Mouse (Mus musculus) forebrain, embryonic 15.5 days (tissue): Measurements from ENCODE around the gene Ythdf1. TPM values are rescaled to one million over a fixed set of nuclear protein-coding genes. Genes with fewer than 3 reads are reported as not detected.

Experiments
- ATAC-seq: fragments of 200-750 bp; cut with Nextera tagmentation; replicated peaks from 2 replicates; pipeline ENCODE4 v1.8.0; 2017; ENCODE audit warnings: mild to moderate bottlenecking, moderate TSS enrichment, moderate library complexity
- H3K27ac ChIP-seq: fragments of 300-500 bp; sonication (generic); replicated peaks from 2 replicates; pipeline ENCODE4 v1.5.1; 2015; ENCODE audit warnings: mild to moderate bottlenecking, inconsistent platforms
- H3K27me3 ChIP-seq: fragments of 300-500 bp; sonication (generic); 2 replicates; pipeline ENCODE4 v1.6.1; 2015; ENCODE audit warnings: inconsistent platforms
- H3K36me3 ChIP-seq: fragments of 300-500 bp; sonication (generic); 2 replicates; pipeline ENCODE4 v1.6.1; 2015; ENCODE audit warnings: mild to moderate bottlenecking, inconsistent platforms
- H3K4me1 ChIP-seq: fragments of 300-500 bp; sonication (generic); 2 replicates; pipeline ENCODE4 v1.6.1; 2015; ENCODE audit warnings: inconsistent platforms
- H3K4me2 ChIP-seq: fragments of 300-500 bp; sonication (generic); replicated peaks from 2 replicates; pipeline ENCODE4 v1.6.1; 2015; ENCODE audit warnings: mild to moderate bottlenecking, inconsistent platforms
- H3K4me3 ChIP-seq: fragments of 300-500 bp; sonication (generic); 2 replicates; pipeline ENCODE4 v1.5.1; 2015; ENCODE audit warnings: mild to moderate bottlenecking, inconsistent platforms
- H3K9ac ChIP-seq: fragments of 300-500 bp; sonication (generic); replicated peaks from 2 replicates; pipeline ENCODE4 v1.6.1; 2015; ENCODE audit warnings: mild to moderate bottlenecking, inconsistent platforms
- H3K9me3 ChIP-seq: fragments of 300-500 bp; sonication (generic); 2 replicates; pipeline ENCODE4 v1.6.1; 2016; ENCODE audit warnings: inconsistent platforms
- WGBS: fragments of 180-500 bp; shearing (Covaris S2); methylation state at CpG from one replicate; pipeline ENCODE4 v1.1.7; 2015; ENCODE audit warnings: mixed read lengths; 5-methylcytosine and 5-hydroxymethylcytosine counted together
- polyA plus RNA-seq: library from polyadenylated mRNA; unstranded; fragments of >200 nt; fragmentation: Nextera tagmentation; extraction: Ambion mirVana; gene quantifications from 2 replicates; pipeline ENCODE4 v1.2.1, GENCODE M21; 2015

The Ythdf1 gene
- polyA plus RNA-seq, 1 experiment from 2014 or later = 52.8 TPM

DNA sequence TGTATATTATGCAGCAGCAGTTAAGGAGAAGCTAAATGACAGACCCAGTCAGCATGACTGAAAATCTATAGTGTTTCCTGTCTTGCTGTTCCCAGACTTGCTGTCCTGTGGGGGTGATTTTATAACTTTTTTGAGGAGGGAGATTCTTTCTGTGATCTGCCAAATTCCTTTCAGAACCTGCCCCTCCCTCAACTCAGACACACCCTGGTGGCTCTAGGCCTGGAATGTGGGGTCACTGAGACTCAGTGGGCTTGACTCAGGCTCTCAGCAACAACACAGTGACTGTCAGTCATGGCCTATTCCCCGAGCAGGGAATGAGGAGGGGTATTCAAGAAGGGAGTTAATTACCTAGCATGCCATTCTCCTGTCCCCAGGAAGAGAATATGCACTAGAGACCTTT lies 29.2 kb upstream of the Ythdf1 start:
- Histone ChIP-seq H3K27ac (no peak overlapping the region), H3K4me2 (no peak overlapping the region), H3K9ac (no peak overlapping the region), H3K36me3 (no peaks in the 10 kb centered on the region), H3K27me3 (no peaks in the 10 kb centered on the region), H3K9me3 (no peaks in the 10 kb centered on the region), H3K4me1 (peaks cover 30% of the 10 kb centered on the region), H3K4me3 (no peak overlapping the region)
- no peak for ATAC-seq
- 24% methylated on average over 1 of the region's 1 CpGs for WGBS

DNA sequence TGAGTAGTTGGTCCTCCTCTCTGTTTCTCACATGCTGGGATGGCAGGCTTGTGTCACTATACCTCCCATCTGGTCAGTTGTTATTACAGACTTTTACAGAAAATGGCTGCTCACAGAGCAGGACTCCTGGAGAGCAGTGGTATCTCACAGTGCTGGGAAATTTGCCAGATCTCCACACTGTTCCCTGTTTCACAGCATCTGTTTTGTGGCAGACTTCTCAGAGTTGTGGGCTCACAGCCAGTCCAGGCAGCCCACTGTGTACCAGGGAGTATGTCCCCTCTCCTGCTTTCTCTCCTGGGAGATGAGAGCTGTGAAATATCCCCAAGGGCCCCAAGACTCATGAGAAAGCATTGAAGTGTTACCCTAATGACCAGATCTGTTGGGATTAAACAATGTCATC lies 21.1 kb upstream of the Ythdf1 start:
- H3K36me3 ChIP-seq = 0 out of 2 replicates have a peak, but pooled peaks cover 5% of the 10 kb centered on the region
- H3K27me3 ChIP-seq = no peaks in the 10 kb centered on the region
- no peak overlapping the region for H3K9ac ChIP-seq
- no peaks in the 10 kb centered on the region for H3K9me3 ChIP-seq
- peak overlapping the region; percentile 12; the same call in 1 of the 2 replicates for H3K27ac ChIP-seq
- peak; percentile 46; the same call in 1 of the 2 replicates for ATAC-seq
- no peak overlapping the region for H3K4me2 ChIP-seq
- H3K4me3 ChIP-seq = no peak overlapping the region
- H3K4me1 ChIP-seq = no peaks in the 10 kb centered on the region

DNA sequence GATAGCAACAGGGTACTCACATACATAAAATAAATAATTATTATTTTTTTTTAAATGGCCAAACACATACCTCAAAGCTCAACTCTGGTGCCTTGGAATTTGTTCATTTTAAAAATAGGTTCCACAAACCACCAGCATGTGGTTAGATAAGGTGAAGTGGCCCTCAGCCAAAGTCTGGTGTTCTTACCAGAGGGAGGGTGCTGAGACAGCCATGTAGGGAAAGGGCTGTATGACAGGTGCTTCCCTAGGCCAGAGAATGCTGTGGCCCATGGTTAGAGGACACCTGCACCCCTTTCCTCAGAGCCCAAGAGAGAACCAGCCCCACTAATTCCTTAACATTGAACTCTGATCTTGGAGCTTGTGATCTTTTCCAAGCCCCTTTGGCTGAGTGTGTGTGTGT lies 19.4 kb upstream of the Ythdf1 start:
- H3K9ac ChIP-seq = no peak overlapping the region

DNA sequence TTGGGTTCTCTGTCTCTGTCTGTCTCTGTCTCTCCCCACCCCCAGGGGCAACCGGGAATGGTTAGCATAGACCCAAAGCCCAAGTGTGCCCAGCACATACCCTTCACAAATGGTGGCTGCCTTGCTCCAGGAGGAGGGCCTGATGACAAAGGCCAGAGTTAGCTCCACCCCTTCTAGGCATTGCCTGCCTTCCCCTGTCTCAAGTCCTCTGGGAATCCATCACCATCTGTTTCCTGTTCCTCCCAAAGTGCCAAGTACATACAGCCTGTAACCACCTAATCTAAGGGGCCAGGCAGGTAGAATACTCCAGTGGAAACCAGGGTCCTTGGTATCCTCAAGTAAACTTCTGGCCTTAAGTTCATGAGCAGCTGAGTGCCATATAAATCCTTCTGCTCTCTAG lies 11.7 kb upstream of the Ythdf1 start:
- Histone ChIP-seq H3K27me3 (no peaks in the 10 kb centered on the region), H3K4me2 (no peak overlapping the region), H3K9me3 (no peaks in the 10 kb centered on the region), H3K36me3 (no peaks in the 10 kb centered on the region), H3K4me3 (no peak overlapping the region), H3K4me1 (no peaks in the 10 kb centered on the region), H3K9ac (no peak overlapping the region), H3K27ac (no peak overlapping the region)
- ATAC-seq = no peak
- WGBS = 73% methylated on average over 1 of the region's 1 CpGs

More for the DNA sequence above, 19.4 kb upstream of the Ythdf1 start:
- Histone ChIP-seq H3K9me3 (no peaks in the 10 kb centered on the region), H3K4me3 (no peak overlapping the region), H3K27me3 (no peaks in the 10 kb centered on the region), H3K36me3 (0 out of 2 replicates have a peak, but pooled peaks cover 5% of the 10 kb centered on the region), H3K4me1 (no peaks in the 10 kb centered on the region), H3K4me2 (no peak overlapping the region), H3K27ac (no peak overlapping the region)
- no peak for ATAC-seq

DNA sequence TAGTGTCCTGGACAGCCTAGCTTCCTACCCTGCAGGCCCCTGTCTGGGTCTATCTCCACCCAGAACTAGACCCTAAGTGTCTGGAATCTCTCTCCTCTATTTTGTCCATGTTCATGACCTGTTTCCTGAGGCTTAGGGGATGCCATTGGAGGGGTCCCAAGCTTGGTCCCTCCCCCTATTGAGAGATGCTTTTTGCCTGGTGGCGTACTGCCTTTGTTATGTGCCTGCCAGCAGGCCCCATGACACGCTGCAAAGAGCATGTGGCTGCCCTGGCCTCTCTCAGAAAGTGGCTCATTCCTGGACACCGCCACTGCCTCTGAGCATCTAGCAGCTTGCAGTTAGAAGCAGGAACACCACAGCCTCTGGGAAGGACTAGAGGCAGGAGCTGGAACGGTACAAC lies 8.0 kb upstream of the Ythdf1 start, which contains the start of gene Birc7:
TSS of gene Birc7 (plus strand) at position 301 of the 400 bp plus-strand sequence.
- H3K9me3 ChIP-seq = no peaks in the 10 kb centered on the region
- no peaks in the 10 kb centered on the region for H3K27me3 ChIP-seq
- no peak within 1 kb of the TSS for H3K9ac ChIP-seq
- WGBS = 43% methylated on average over 4 of the region's 4 CpGs
- no peak for ATAC-seq
- H3K27ac ChIP-seq = no peak within 1 kb of the TSS
- no peaks in the 10 kb centered on the region for H3K36me3 ChIP-seq
- no peak within 1 kb of the TSS for H3K4me2 ChIP-seq
- no peaks in the 10 kb centered on the region for H3K4me1 ChIP-seq
- H3K4me3 ChIP-seq = no peak within 1 kb of the TSS

GRCm38 (mm10) chr2:180925176-180925575 lies 4.4 kb upstream of the Ythdf1 start:
- 3% methylated on average over 4 of the region's 4 CpGs for WGBS
- Histone ChIP-seq H3K9me3 (no peaks in the 10 kb centered on the region), H3K9ac (no peak overlapping the region), H3K4me2 (no peak overlapping the region), H3K36me3 (no peaks in the 10 kb centered on the region), H3K4me3 (no peak overlapping the region), H3K4me1 (peaks cover 6% of the 10 kb centered on the region), H3K27me3 (no peaks in the 10 kb centered on the region), H3K27ac (no peak overlapping the region)
- no peak for ATAC-seq

DNA sequence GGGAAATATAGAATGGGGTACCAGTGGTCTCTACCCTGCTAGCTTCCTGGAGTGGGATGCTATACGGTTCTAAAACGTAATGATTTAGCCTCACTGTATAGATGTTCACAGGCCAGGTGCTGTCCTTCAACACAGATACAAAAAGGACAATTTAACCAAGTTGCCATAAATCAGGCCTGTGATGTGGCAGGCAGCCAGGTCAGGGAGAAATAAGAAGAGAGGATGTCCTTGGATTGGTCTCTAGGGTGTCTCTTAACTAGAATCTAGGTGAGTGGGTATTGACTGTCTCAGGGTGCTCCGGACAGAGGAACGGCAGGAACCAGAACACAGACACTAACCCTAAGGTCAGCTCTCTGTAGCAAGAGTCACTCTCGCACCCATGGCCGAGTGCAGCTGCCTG lies 2.0 kb upstream of the Ythdf1 start:
- Histone ChIP-seq H3K4me3 (no peak overlapping the region), H3K4me2 (no peak overlapping the region), H3K36me3 (peaks cover 11% of the 10 kb centered on the region), H3K27me3 (no peaks in the 10 kb centered on the region), H3K9ac (no peak overlapping the region), H3K27ac (no peak overlapping the region), H3K9me3 (no peaks in the 10 kb centered on the region), H3K4me1 (peaks cover 26% of the 10 kb centered on the region)
- 92% methylated on average over 6 of the region's 6 CpGs for WGBS
- ATAC-seq = no peak

DNA sequence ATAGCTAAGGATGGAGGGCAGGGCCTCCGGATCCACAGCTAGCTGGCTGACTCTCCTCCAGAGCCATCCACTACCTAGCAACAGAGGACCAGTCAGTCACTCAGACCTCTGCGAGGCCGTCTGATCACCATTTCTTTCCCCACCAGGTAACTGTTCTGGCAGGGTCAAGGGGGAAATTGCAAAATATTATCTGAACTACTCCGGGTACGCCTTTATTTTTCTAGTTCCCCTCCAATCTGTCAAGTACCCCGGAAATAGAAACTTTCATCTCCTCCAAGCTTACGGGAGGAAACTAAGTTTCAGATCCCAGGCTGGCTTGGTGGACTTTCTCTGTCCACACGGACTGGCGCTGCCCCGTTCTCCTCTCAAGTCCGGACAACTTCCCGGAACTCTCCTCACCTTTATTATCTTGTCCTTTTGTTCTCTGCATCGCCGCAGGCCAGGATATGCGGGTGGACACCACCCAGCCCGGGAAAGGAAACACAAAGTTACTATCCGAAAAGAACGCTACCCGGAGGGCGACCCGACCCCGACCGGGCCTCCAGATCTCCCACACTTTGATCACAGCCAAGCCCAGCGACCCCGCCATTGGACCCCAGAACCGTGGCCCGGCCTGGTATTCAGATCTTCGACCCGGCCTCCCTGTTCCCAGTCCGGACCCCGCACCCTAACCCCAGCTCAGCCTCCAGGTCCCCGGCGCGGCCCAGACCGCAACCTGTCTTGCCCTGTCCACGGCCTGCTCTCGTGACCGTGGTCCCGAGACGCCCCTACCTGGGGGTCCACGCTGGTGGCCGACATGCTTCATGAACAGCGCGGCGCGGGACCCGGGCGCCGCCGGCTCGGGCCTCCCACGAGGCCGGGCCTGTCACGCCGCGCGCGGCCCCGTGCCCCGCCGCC lies 588 bp downstream of the Ythdf1 start:
- H3K9me3 ChIP-seq = no peaks in the 10 kb centered on the region
- H3K4me2 ChIP-seq = peak overlapping the region; percentile 90
- peaks cover 34% of the 10 kb centered on the region for H3K4me1 ChIP-seq
- peak overlapping the region; percentile 68 for H3K4me3 ChIP-seq
- peaks cover 32% of the 10 kb centered on the region for H3K36me3 ChIP-seq
- peak overlapping the region; percentile 58 for H3K27ac ChIP-seq
- H3K9ac ChIP-seq = peak overlapping the region; percentile 85
- no peaks in the 10 kb centered on the region for H3K27me3 ChIP-seq
- WGBS = under 1% methylated on average over 60 of the region's 61 CpGs
- ATAC-seq = peak; percentile 81

DNA sequence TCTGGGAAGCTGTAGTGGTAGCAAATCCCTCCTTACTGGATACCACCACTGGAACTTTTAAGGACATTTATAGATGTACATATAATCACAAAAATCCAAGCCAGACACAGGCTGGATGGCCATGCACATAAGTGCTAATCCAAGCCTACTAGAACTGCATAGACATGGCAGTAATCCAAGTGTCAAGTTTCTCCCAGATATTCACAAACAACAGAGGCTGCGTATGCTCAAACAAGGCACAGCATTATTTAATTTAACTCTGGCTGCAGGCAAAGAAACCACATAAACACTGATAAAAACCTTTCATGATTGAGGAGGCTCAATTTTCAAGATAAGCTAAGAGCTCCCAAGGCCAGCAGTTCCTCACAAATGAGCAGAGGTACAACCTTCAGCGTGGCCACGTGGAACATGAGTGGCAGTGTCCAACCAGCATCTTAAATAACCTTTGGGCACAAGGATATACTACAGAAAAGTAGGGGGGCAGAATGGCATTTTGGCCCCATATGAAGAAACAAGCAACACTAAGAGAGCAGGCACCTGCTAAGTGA lies 4.8 kb downstream of the Ythdf1 start:
- no peaks in the 10 kb centered on the region for H3K27me3 ChIP-seq
- no peak overlapping the region for H3K4me3 ChIP-seq
- no peak for ATAC-seq
- no peak overlapping the region for H3K9ac ChIP-seq
- no peak overlapping the region for H3K4me2 ChIP-seq
- H3K4me1 ChIP-seq = peaks cover 29% of the 10 kb centered on the region
- WGBS = 84% methylated on average over 3 of the region's 3 CpGs
- H3K36me3 ChIP-seq = peaks cover 63% of the 10 kb centered on the region
- H3K27ac ChIP-seq = no peak overlapping the region
- H3K9me3 ChIP-seq = no peaks in the 10 kb centered on the region

GRCm38 (mm10) chr2:180910928-180911327 lies 9.8 kb downstream of the Ythdf1 start:
- Histone ChIP-seq H3K4me2 (no peak overlapping the region), H3K4me3 (no peak overlapping the region), H3K27ac (no peak overlapping the region), H3K9me3 (no peaks in the 10 kb centered on the region), H3K27me3 (no peaks in the 10 kb centered on the region), H3K36me3 (peaks cover 52% of the 10 kb centered on the region), H3K9ac (no peak overlapping the region), H3K4me1 (0 out of 2 replicates have a peak, but pooled peaks cover under 1% of the 10 kb centered on the region)
- ATAC-seq = no peak
- WGBS = 91% methylated on average over 12 of the region's 12 CpGs

GRCm38 (mm10) chr2:180905556-180906221 lies 15.1 kb downstream of the Ythdf1 start:
- Histone ChIP-seq H3K36me3 (peaks cover 24% of the 10 kb centered on the region), H3K4me1 (0 out of 2 replicates have a peak, but pooled peaks cover 3% of the 10 kb centered on the region), H3K4me2 (no peak overlapping the region), H3K9me3 (no peaks in the 10 kb centered on the region), H3K4me3 (no peak overlapping the region), H3K27me3 (no peaks in the 10 kb centered on the region), H3K27ac (no peak overlapping the region), H3K9ac (no peak overlapping the region)
- no peak for ATAC-seq
- 81% methylated on average over 5 of the region's 5 CpGs for WGBS
